Mouse (Mus musculus) ovary, adult 2 months (tissue): ENCODE measurements around the gene Matn3. TPM values are rescaled to one million over a fixed set of nuclear protein-coding genes. Genes with fewer than 3 reads are reported as not detected.

Experiments used
- polyA plus RNA-seq: library from polyadenylated mRNA; depleted of rRNA; stranded (reverse); fragments of >200 nt; gene quantifications from 2 replicates; pipeline ENCODE4 v1.2.3, GENCODE M21; 2012; rRNA removed

Gene Matn3
- 0.13 and 0.15 TPM in 2 replicates for polyA plus RNA-seq

DNA sequence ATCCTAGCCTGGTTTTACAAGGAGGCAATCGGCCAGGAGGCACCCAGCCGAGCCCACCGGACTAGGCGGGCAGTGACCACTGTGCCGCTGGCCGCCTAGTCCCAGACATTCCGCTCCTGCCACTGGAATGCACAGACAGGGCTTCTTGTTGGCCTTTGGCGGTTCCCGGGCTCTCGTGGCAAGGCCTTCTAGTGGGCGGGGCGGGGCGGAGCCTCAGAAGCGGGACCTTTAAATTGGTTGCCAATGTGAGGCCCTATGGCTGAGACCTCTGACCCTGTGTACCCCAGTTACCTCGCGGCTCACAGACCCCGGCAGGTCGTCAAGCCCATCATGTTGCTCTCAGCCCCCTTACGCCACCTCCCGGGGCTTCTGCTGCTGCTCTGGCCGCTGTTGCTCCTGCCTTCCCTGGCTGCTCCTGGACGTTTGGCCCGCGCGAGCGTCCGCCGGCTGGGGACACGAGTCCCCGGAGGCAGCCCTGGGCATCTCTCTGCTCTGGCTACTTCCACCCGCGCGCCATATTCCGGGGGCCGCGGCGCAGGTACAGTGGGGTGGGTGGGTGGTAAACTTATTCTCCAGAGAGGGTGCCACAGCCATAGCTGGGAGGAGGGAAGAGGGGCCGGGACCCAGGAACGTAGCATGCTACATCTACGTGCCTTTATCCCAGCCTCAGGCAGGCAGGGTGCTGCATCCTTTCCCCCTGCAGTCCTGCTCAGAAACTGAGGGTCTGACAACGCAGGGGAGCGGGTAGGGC, at the start of gene Matn3:
Gene Matn3, plus strand, starts transcription at position 216 of the 751 bp plus-strand sequence.

DNA sequence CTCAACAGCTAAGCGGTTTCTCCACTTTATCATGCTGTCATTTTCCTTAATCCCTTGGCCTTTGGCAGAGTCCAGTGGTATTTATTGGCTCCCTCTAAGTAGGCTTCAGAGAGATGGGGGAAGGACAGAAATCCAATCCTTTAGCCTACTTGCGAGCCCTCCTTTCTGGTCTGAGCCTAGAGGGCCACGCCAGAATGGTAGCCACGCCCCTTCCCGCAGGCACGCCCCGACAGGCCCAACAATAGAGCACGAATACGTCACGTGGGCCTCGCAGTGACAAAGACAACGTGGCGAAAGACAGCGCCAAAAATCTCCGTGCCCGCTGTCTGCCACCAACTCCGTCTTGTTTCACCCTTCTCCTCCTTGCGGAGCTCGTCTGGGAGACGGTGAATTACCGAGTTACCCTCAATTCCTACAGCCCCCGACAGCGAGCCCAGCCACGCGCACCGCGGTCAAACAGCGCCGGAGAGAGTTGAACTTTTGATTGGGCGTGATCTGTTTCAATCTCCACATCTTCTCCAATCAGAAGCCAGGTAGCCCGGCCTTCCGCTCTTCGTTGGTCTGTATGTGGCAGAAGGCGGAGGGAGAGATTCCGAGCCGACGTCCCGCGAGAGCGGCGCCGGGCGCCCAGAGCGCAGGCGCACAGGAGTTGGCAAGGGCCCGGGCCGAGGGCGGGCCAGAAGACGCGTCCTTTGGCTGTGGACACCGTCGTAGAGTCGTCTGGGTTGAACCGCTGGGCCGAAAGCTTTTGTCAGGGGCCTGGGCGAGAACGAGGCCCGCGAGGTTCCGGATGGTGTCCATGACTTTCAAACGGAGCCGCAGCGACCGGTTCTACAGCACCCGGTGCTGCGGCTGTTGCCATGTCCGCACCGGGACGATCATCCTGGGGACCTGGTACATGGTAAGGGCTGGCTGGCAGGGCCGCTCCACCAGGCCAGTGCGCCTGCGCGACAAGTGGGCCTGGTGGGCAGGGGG, 26.0 kb upstream of the Matn3 start, which contains the start of gene Laptm4a:
Gene Laptm4a, plus strand, starts transcription at position 271 of the 975 bp plus-strand sequence.

DNA sequence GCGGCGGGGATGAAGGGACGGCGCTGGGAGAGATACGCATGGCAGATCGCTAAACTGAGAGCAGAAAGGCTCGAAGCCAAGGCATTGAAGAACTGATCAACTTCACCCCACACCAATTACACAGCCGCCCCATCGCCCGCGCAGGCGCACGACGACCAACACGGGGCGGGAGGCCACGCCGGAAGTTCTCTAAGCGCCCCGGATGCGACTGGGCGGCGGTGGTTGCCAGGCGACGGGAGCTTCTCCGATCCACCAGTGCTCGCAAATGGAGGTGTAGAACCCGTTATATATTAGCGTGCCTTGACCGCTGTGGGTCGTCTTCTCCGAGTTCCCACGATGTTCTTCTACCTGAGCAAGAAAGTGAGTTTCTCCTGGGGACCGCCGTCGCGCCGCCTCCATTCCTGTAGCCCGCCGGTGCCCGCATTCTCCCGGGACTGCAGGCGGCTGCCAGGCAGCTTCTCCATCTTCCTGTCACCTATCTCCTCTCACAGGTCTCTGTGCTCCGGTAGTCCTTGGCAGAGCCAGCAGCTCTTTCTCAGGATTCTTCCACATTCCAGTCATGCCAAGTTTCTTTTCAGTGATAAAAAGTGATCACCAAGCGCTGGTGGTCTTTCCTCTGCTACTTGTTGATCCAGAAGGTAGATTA, 26.2 kb downstream of the Matn3 start, which contains the start of gene Wdr35:
Gene Wdr35, plus strand, starts transcription at position 73 of the 646 bp plus-strand sequence.

Other genes starting within 250 kb of the Matn3 start
- gene Sdc1, start 176.6 kb upstream of the Matn3 start, polyA plus RNA-seq = 226 and 233 TPM in 2 replicates
- 278 and 306 TPM in 2 replicates for gene Laptm4a, start 26.3 kb upstream of the Matn3 start, polyA plus RNA-seq
- gene Wdr35, start 26.0 kb downstream of the Matn3 start, polyA plus RNA-seq = 2.7 and 2.9 TPM in 2 replicates
- 10.6 and 10.8 TPM in 2 replicates for gene Ttc32, start 82.1 kb downstream of the Matn3 start, polyA plus RNA-seq